11 mouse cellular contexts compared by ENCODE assay signal in the genomic region with DNA sequence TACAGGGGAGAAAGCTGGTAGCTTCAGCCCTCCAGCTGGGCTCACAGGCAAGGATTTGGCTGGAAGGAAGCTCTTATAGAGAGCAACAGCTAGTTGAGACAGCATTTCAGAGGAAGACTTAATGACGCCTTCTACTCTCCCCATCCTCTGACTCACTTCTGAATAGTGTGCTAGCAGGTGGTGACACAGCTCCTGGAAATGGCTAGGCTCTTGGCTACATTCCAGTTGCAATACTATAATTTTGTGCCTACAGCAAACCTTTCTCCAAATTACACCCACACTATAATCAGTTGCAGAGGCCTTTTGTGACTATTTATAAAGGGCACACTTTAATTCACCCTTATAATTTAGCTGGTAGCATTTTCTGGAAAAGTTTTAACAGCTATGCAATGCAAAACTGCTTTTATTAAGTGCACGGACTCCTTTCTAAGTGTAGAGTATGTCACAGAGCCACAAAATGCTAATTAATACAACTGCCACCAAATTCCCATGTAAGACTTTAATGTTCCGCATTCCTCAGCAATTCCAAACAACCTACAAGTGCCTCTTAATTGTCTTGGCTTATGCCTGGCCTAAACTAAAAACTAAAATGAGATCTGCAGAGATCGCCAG.
DNase-seq lines count a peak whose midpoint lies in the region; ATAC-seq lines count a peak whose summit lies in the region.
"Had no signal": no experiment of that assay in that cellular context is flagged by ENCODE, and none has a peak within 500 bp of the region (broad histone marks: within the 10 kb centered on the region; RNA-seq: fewer than 3 reads in every experiment).

No protein-coding gene starts in this region.

- 72% methylated on average over 4 of the region's 4 CpGs for WGBS in hindbrain, embryonic 14.5 days
- 76% methylated on average over 4 of the region's 4 CpGs for WGBS in hindbrain, embryonic 10.5 days

- 0 out of 2 replicates have a peak, but pooled peaks cover 5% of the 10 kb centered on the region for H3K9me3 ChIP-seq in hindbrain, embryonic 14.5 days (ENCODE audit: control insufficient read depth, low read length)
- H3K9me3 ChIP-seq in hindbrain, embryonic 10.5 days: no peaks in the 10 kb centered on the region

- no peaks in the 10 kb centered on the region for H3K4me1 ChIP-seq in hindbrain, embryonic 14.5 days (replicated peaks; ENCODE audit: control insufficient read depth, insufficient read depth, low read length)
- H3K4me1 ChIP-seq in hindbrain, embryonic 10.5 days (replicated peaks): no peaks in the 10 kb centered on the region

- no peak overlapping the region for H3K9ac ChIP-seq in hindbrain, embryonic 14.5 days

- H3K27me3 ChIP-seq in hindbrain, embryonic 14.5 days (ENCODE audit: control insufficient read depth, insufficient read depth, low read length): no peaks in the 10 kb centered on the region
- H3K27me3 ChIP-seq in hindbrain, embryonic 10.5 days (ENCODE audit: insufficient read depth, poor library complexity, severe bottlenecking): no peaks in the 10 kb centered on the region

- no peak overlapping the region for H3K4me3 ChIP-seq in hindbrain, embryonic 14.5 days (replicated peaks; ENCODE audit: low read length)
- no peak overlapping the region for H3K4me3 ChIP-seq in hindbrain, embryonic 10.5 days

- no peak for ATAC-seq in hindbrain, embryonic 14.5 days (ENCODE audit: low FRiP score)
- ATAC-seq: intestine, embryonic 16.5 days had no signal

- peak; percentile 9 for DNase-seq in hindbrain, embryonic 14.5 days (ENCODE audit: low spot score)
- DNase-seq in hindbrain, embryonic 10.5 days (ENCODE audit: low spot score): no peak
- peak; percentile 42 for DNase-seq in right cerebral cortex, adult 18-20 months
- DNase-seq in right cerebral cortex, postnatal 25 days: no peak
- peak; percentile 6 to 16 for DNase-seq in frontal cortex, postnatal 36 days (ENCODE audit: low spot score in 2 of 2)
- no peak for DNase-seq in adrenal gland, postnatal 25 days
- DNase-seq in lung, postnatal 36 days: no peak
- no peak for DNase-seq in gastrocnemius, postnatal 10 days
- DNase-seq: cerebellum, adult 11-12 months had no signal

- no peak overlapping the region for H3K27ac ChIP-seq in hindbrain, embryonic 14.5 days
- no peak overlapping the region for H3K27ac ChIP-seq in hindbrain, embryonic 10.5 days

- H3K4me2 ChIP-seq in hindbrain, embryonic 14.5 days (replicated peaks): no peak overlapping the region
- H3K4me2 ChIP-seq: liver, embryonic 11.5 days had no signal

- no peaks in the 10 kb centered on the region for H3K36me3 ChIP-seq in hindbrain, embryonic 14.5 days (replicated peaks; ENCODE audit: control insufficient read depth, insufficient read depth)
- no peaks in the 10 kb centered on the region for H3K36me3 ChIP-seq in hindbrain, embryonic 10.5 days

Comparison
In these comparisons a context has a peak if more than half of its experiments do, and no peak if none do; other contexts are left out.
1. DNase-seq: peak in hindbrain, embryonic 14.5 days (single experiment), right cerebral cortex, adult 18-20 months (single experiment) and frontal cortex, postnatal 36 days (2 of 2); none in hindbrain, embryonic 10.5 days (single experiment), right cerebral cortex, postnatal 25 days (single experiment), adrenal gland, postnatal 25 days (single experiment), lung, postnatal 36 days (single experiment) and gastrocnemius, postnatal 10 days (single experiment).